Mouse (Mus musculus): ENCODE measurements around the gene F9. TPM values are rescaled to one million over a fixed set of nuclear protein-coding genes. Genes with fewer than 3 reads are reported as not detected.

F9 gene
- polyA plus RNA-seq, 1 experiment from 2014 or later, result not detected

DNA sequence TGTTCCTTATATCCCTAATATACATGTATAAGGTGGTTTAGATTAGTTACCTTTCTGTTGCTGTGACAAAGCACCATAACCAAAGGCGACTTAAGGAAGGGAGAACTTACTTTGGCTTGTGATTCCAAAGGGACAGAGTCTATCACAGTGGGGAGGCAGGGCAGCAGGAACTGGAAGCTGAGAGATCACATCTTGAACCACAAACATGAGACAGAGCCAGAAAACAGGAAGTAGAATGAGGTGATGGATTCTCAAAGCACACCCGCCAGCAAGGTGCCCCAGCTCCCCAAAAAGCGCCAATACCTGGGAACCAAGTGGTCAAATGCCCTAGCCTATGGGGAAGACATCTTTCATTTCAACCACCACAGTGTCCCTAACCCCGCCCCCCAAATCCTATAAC, 21.7 kb downstream of the F9 start:
- Histone ChIP-seq H3K4me3 (replicated peaks; ENCODE audit: low read depth, low read length) (no peak overlapping the region), H3K27ac (no peak overlapping the region), H3K4me1 (replicated peaks; ENCODE audit: insufficient read depth, low read length) (no peaks in the 10 kb centered on the region), H3K36me3 (ENCODE audit: insufficient read depth, low read length) (no peaks in the 10 kb centered on the region), H3K9me3 (replicated peaks; ENCODE audit: low read length) (no peaks in the 10 kb centered on the region), H3K9ac (ENCODE audit: low read depth, low read length) (no peak overlapping the region), H3K4me2 (ENCODE audit: low read length) (no peak overlapping the region), H3K27me3 (ENCODE audit: insufficient read depth, low read length) (no peaks in the 10 kb centered on the region)
- DNase-seq (ENCODE audit: low spot score), result no peak
- TF ChIP-seq CTCF (IDR thresholded peaks at IDR 0.05; ENCODE audit: low read depth), result no peak
- no peak for ATAC-seq (replicated peaks; ENCODE audit: low FRiP score, low read depth)
- WGBS, result 74% methylated on average over 4 of the region's 4 CpGs

DNA sequence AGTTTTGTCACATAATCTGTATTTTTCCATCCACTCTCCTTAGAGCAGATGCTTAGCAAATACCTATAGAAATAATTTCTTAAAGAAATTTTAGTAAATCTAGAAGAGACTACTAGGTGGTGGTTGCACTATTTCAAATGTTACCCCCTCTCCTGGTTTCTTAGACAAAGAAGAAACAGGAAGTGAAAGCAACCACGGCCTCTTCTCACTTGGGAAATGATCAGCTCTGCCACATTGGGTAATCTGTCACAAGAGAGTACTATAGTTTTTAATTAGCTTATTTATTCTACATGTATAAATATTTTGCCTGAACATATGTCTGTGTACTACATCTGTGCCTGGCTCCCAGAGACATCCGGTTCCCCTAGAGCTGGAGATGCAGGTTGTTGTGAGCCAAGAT, 22.3 kb downstream of the F9 start:
- H3K9ac ChIP-seq (ENCODE audit: low read depth, low read length), result no peak overlapping the region
- H3K4me2 ChIP-seq (ENCODE audit: low read length), result no peak overlapping the region
- H3K4me3 ChIP-seq (replicated peaks; ENCODE audit: low read depth, low read length), result no peak overlapping the region
- ATAC-seq (replicated peaks; ENCODE audit: low FRiP score, low read depth) (no peak), DNase-seq (ENCODE audit: low spot score) (no peak)
- no peaks in the 10 kb centered on the region for H3K4me1 ChIP-seq (replicated peaks; ENCODE audit: insufficient read depth, low read length)
- no peaks in the 10 kb centered on the region for H3K27me3 ChIP-seq (ENCODE audit: insufficient read depth, low read length)
- 84% methylated on average over 2 of the region's 2 CpGs for WGBS
- H3K27ac ChIP-seq, result no peak overlapping the region
- H3K9me3 ChIP-seq (replicated peaks; ENCODE audit: low read length), result no peaks in the 10 kb centered on the region
- no peaks in the 10 kb centered on the region for H3K36me3 ChIP-seq (ENCODE audit: insufficient read depth, low read length)
- TF ChIP-seq CTCF (IDR thresholded peaks at IDR 0.05; ENCODE audit: low read depth), result no peak

DNA sequence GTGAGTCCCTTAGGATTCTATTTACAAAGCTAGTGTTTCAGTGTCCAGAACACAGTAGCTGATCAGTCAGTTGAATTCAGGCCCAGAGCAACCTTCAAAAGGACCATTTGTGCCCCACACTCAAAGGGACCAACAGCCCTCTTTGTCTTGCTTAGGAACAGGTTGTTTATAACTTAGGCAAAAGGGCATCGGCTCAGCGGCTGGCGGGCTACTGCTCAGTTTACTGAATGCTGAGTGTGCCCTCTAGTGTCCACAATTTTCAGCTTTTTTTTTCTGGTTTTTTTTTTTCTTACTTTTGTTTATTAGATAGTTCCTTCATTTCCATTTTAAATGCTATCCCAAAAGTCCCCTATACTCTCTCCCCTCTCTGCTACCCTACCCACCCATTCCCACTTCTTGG, 27.4 kb downstream of the F9 start:
- H3K36me3 ChIP-seq (ENCODE audit: insufficient read depth, low read length), result no peaks in the 10 kb centered on the region
- H3K27me3 ChIP-seq (ENCODE audit: insufficient read depth, low read length), result no peaks in the 10 kb centered on the region
- ATAC-seq (replicated peaks; ENCODE audit: low FRiP score, low read depth), result no peak
- peak; percentile 61 for TF ChIP-seq CTCF (IDR thresholded peaks at IDR 0.05; ENCODE audit: low read depth)
- H3K4me1 ChIP-seq (replicated peaks; ENCODE audit: insufficient read depth, low read length), result no peaks in the 10 kb centered on the region
- peak; percentile 47 for DNase-seq (ENCODE audit: low spot score)
- WGBS, result 30% methylated on average over 3 of the region's 3 CpGs
- no peak overlapping the region for H3K4me2 ChIP-seq (ENCODE audit: low read length)
- H3K4me3 ChIP-seq (replicated peaks; ENCODE audit: low read depth, low read length), result no peak overlapping the region
- H3K9me3 ChIP-seq (replicated peaks; ENCODE audit: low read length), result no peaks in the 10 kb centered on the region
- H3K27ac ChIP-seq, result no peak overlapping the region
- H3K9ac ChIP-seq (ENCODE audit: low read depth, low read length), result no peak overlapping the region

DNA sequence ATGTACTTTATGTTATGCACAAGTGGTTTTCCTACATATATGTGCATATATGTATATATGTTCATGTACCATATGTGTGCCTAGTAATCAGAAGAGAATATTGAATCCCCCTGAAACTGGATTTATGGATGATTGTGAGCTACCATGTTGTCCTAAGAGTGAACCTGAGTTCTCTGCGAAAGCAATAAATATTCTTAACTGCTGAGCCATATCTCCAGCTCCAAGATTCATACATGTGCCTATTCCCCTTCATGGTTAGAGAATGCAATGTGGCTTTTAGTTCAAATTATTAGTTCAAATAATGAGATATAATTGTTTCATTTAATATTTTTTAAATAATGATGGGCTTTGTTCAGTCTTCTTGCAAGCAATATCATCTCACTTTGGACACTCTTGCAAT, 55.5 kb downstream of the F9 start:
- Histone ChIP-seq H3K9me3 (replicated peaks; ENCODE audit: low read length) (no peaks in the 10 kb centered on the region), H3K27ac (no peak overlapping the region), H3K27me3 (ENCODE audit: insufficient read depth, low read length) (no peaks in the 10 kb centered on the region), H3K4me1 (replicated peaks; ENCODE audit: insufficient read depth, low read length) (no peaks in the 10 kb centered on the region), H3K4me3 (replicated peaks; ENCODE audit: low read depth, low read length) (no peak overlapping the region), H3K9ac (ENCODE audit: low read depth, low read length) (no peak overlapping the region), H3K36me3 (ENCODE audit: insufficient read depth, low read length) (no peaks in the 10 kb centered on the region), H3K4me2 (ENCODE audit: low read length) (no peak overlapping the region)
- 97% methylated on average over 1 of the region's 1 CpGs for WGBS
- ATAC-seq (replicated peaks; ENCODE audit: low FRiP score, low read depth) (no peak), DNase-seq (ENCODE audit: low spot score) (no peak)
- TF ChIP-seq CTCF (IDR thresholded peaks at IDR 0.05; ENCODE audit: low read depth), result no peak

DNA sequence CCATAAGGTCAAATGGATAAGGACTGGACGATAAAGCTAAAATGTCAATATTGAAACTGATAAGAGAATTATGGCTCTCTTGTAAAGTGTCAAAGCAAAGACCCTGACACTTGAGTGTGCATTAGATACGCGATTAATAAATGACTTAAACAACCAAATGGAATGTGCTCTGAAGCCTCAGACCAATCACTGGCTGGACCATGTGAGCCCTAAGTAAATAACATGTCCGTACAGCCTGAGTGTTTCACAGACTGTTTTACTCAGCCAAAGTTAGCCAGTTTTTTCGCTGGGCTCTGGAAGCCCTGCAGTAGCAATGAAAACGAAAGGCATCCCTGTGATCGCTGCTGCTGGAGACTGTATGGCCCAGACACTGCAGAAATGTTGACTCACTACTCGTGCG, 55.9 kb downstream of the F9 start:
- no peak for TF ChIP-seq CTCF (IDR thresholded peaks at IDR 0.05; ENCODE audit: low read depth)
- Histone ChIP-seq H3K4me2 (ENCODE audit: low read length) (no peak overlapping the region), H3K27me3 (ENCODE audit: insufficient read depth, low read length) (no peaks in the 10 kb centered on the region), H3K36me3 (ENCODE audit: insufficient read depth, low read length) (no peaks in the 10 kb centered on the region), H3K27ac (no peak overlapping the region), H3K9ac (ENCODE audit: low read depth, low read length) (no peak overlapping the region), H3K4me3 (replicated peaks; ENCODE audit: low read depth, low read length) (no peak overlapping the region), H3K9me3 (replicated peaks; ENCODE audit: low read length) (no peaks in the 10 kb centered on the region), H3K4me1 (replicated peaks; ENCODE audit: insufficient read depth, low read length) (no peaks in the 10 kb centered on the region)
- ATAC-seq (replicated peaks; ENCODE audit: low FRiP score, low read depth), result no peak
- peak; percentile 2 for DNase-seq (ENCODE audit: low spot score)
- WGBS, result 76% methylated on average over 9 of the region's 9 CpGs

DNA sequence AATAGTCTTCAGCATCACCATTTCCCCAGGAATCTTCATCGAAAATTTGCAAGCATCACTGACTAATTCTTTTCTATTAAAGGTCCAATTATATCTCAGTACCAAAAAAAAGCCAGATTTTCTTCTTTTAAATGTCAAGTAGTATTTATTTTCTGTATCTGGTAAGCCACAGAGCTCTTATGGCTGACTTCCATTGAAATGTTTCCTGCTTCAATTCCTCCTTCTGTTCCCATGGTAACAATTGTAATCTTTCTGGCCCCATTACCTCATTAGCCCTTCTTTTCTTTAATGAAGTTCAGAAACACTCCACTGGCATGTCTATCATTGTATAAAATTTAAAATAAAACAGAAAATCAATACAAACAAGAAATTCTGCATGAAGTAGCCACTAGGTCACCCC, 76.1 kb downstream of the F9 start:
- no peaks in the 10 kb centered on the region for H3K27me3 ChIP-seq (ENCODE audit: insufficient read depth, low read length)
- no peak overlapping the region for H3K9ac ChIP-seq (ENCODE audit: low read depth, low read length)
- no peak for ATAC-seq (replicated peaks; ENCODE audit: low FRiP score, low read depth)
- H3K4me1 ChIP-seq (replicated peaks; ENCODE audit: insufficient read depth, low read length), result no peaks in the 10 kb centered on the region
- 80% methylated on average over 1 of the region's 1 CpGs for WGBS
- DNase-seq (ENCODE audit: low spot score), result no peak
- no peak overlapping the region for H3K4me2 ChIP-seq (ENCODE audit: low read length)
- no peak overlapping the region for H3K4me3 ChIP-seq (replicated peaks; ENCODE audit: low read depth, low read length)
- no peak overlapping the region for H3K27ac ChIP-seq
- H3K36me3 ChIP-seq (ENCODE audit: insufficient read depth, low read length), result no peaks in the 10 kb centered on the region
- H3K9me3 ChIP-seq (replicated peaks; ENCODE audit: low read length), result no peaks in the 10 kb centered on the region
- no peak for TF ChIP-seq CTCF (IDR thresholded peaks at IDR 0.05; ENCODE audit: low read depth)

Other genes starting within 250 kb of the F9 start
- 0.96 and 1.1 TPM in 2 replicates for gene Mcf2, start 179.6 kb downstream of the F9 start, polyA plus RNA-seq (2015; fragmentation: Nextera tagmentation; extraction: Ambion mirVana)